Mouse (Mus musculus) heart, postnatal 0 days (tissue): ENCODE data around the gene Atxn2.

Experiments
- CTCF ChIP-seq: IDR thresholded peaks from 2 replicates; pipeline ENCODE4 v1.5.1; 2016; ENCODE audit warnings: antibody characterized with exemption, control low read depth, low read depth
- EP300 ChIP-seq: IDR thresholded peaks from 2 replicates; pipeline ENCODE4 v1.6.1; 2016; ENCODE audit warnings: antibody characterized with exemption, low read depth

GRCm38 (mm10) chr5:121663456-121663855 is 47.7 kb upstream of the Atxn2 start:
- TF ChIP-seq EP300: no peak
- no peak for TF ChIP-seq CTCF
